Mouse (Mus musculus) liver, adult 2 months (tissue): ENCODE data around the gene Calm2.

Experiments
- CTCF ChIP-seq: fragments of 200-500 bp; IDR thresholded peaks from 2 replicates; pipeline ENCODE4 v1.5.1; 2011; ENCODE audit warnings: low read depth, low read length, control low read depth
- POLR2A ChIP-seq: fragments of 200-500 bp; IDR thresholded peaks from 2 replicates; pipeline ENCODE4 v1.6.1; 2011; ENCODE audit warnings: low read length, control low read depth; ENCODE audit not compliant: insufficient read depth; ENCODE audit errors: extremely low read depth

DNA sequence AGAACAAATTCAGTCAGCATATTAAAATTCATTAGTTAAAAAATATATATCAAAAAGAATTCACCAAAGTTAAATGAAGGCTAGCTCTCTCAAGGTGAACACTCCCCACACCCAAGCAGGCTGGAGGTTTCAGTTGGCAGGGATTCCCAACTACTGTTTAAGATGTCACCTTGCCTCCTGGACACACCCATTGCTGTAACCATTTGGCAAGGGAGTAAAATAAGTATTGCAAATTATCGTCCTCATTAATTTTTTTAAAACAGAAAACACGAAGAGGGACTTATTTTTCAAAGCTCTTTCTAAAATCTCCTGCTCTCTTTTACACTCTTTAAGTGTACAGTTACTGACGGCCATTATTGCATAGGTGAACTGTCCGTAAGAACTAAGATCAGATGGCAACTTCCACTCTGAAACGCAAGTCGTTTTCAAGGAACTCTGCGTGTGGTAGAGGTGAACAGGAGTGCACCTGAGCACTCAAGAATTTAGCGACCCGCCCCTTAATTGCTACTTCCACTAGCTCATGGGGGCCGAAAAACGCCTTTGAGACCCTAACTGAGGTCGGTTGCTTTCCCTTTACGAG is 1.3 kb downstream of the Calm2 start:
- TF ChIP-seq POLR2A (no peak), CTCF (no peak)
